Comparison of ENCODE assay signal across 8 mouse cellular contexts in the genomic region with DNA sequence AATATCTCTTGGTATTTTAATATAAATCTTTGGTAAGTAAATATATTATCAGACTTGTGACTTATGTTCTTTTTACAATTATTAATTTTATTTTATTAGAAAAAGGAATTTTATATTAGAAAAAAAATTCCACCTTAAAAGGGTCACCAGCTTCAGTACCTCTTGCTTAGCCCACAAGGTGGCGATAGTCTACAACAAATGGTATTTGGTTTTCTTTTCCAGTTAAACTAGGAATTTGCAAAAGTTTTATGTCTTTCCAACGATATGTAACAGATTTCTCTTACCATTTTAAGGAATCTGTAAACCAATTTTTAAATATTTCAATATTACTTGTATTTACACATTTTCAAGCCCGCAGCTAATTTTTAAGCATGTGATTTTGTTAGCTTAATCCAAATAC. TPM values are rescaled to one million over a fixed set of nuclear protein-coding genes. Genes with fewer than 3 reads are reported as not detected.
A peak's percentile ranks its signal among the peaks of the same experiment; 100 is the strongest.
DNase-seq lines count a peak whose midpoint lies in the region; ATAC-seq and TF ChIP-seq lines count a peak whose summit lies in the region.

No protein-coding gene starts in this region.

- H3K9ac ChIP-seq in liver, embryonic 11.5 days (ENCODE audit: low read depth, low read length), result no peak overlapping the region

- H3K9me3 ChIP-seq in liver, embryonic 11.5 days (ENCODE audit: control insufficient read depth, low read length), result no peaks in the 10 kb centered on the region

- DNase-seq in CD4-positive, CD25-positive, alpha-beta regulatory T cell, adult 2 months (ENCODE audit: low read depth, low spot score), result peak; percentile 10
- peak; percentile 25 for DNase-seq in liver
- no peak for DNase-seq in liver, embryonic 11.5 days (ENCODE audit: low spot score)
- DNase-seq in kidney, adult 8-10 months, result peak; percentile 43 to 64
- DNase-seq in spleen, postnatal 36 days (ENCODE audit: low spot score in 2 of 2), result no peak

- WGBS in liver, embryonic 11.5 days, result 22% methylated on average over 3 of the region's 3 CpGs

- peaks cover 14% of the 10 kb centered on the region for H3K27me3 ChIP-seq in liver, embryonic 11.5 days (replicated peaks; ENCODE audit: control insufficient read depth, insufficient read depth, low read length)

- no peak overlapping the region for H3K27ac ChIP-seq in liver, embryonic 11.5 days (ENCODE audit: low read depth, low read length)
- H3K27ac ChIP-seq in cortical plate, adult 2 months (ENCODE audit: insufficient read depth, low read length), result no peak overlapping the region

- no peak for TF ChIP-seq POLR2A in cortical plate, adult 2 months (IDR thresholded peaks at IDR 0.05; ENCODE audit: extremely low read depth, insufficient read depth, low read length)

- H3K4me2 ChIP-seq in liver, embryonic 11.5 days, result no peak overlapping the region

- peak; percentile 38; the same call in 1 of the 2 replicates for TF ChIP-seq CTCF in cortical plate, adult 2 months (IDR thresholded peaks at IDR 0.05; ENCODE audit: extremely low read depth, insufficient read depth, low read length)

- no peak for ATAC-seq in CD4-positive, CD25-positive, alpha-beta regulatory T cell, adult 4 months
- ATAC-seq in liver, embryonic 11.5 days (replicated peaks; ENCODE audit: low FRiP score), result no peak
- ATAC-seq in megakaryocyte, adult 5-6 weeks (ENCODE audit: poor library complexity, severe bottlenecking), result peak; percentile 59; the same call in 1 of the 2 replicates

- no peak overlapping the region for H3K4me3 ChIP-seq in liver, embryonic 11.5 days (ENCODE audit: low read depth, low read length)
- H3K4me3 ChIP-seq in cortical plate, adult 2 months (ENCODE audit: insufficient read depth, low read length), result no peak overlapping the region

- H3K4me1 ChIP-seq in liver, embryonic 11.5 days (replicated peaks; ENCODE audit: control insufficient read depth, insufficient read depth, low read length), result no peaks in the 10 kb centered on the region
- H3K4me1 ChIP-seq in cortical plate, adult 2 months (ENCODE audit: control insufficient read depth, insufficient read depth, low read length), result no peaks in the 10 kb centered on the region

- no peaks in the 10 kb centered on the region for H3K36me3 ChIP-seq in liver, embryonic 11.5 days (ENCODE audit: control insufficient read depth, insufficient read depth, low read length)

RNA-seq across cellular contexts. Expression of a gene that starts 4.2 kb away (rescaled TPM):
- not detected for polyA plus RNA-seq in CD4-positive, CD25-positive, alpha-beta regulatory T cell, adult 4 months (2017; shearing (Covaris generic))
- polyA plus RNA-seq in liver, embryonic 11.5 days (2014; fragmentation: Nextera tagmentation; extraction: Ambion mirVana), result 23.6 and 25.6 TPM in 2 replicates
- polyA plus RNA-seq in cortical plate, adult 2 months (2012; rRNA removed), result 6.8 and 8.1 TPM in 2 replicates
- total RNA-seq in megakaryocyte, adult 5-6 weeks (2015), result not detected in 2 replicates
- total RNA-seq in megakaryocyte, adult 5-6 weeks (2017), result not detected in 2 replicates

Comparison
In these comparisons a context has a peak if more than half of its experiments do, and no peak if none do; other contexts are left out.
1. DNase-seq: peak in CD4-positive, CD25-positive, alpha-beta regulatory T cell, adult 2 months (single experiment), liver (single experiment) and kidney, adult 8-10 months (2 of 2); none in liver, embryonic 11.5 days (single experiment) and spleen, postnatal 36 days (0 of 2).